Mouse (Mus musculus): ENCODE measurements at regions not wholly inside any gene's neighbourhood (a gene's known extent, or its start where the extent isn't known, plus 50 kb on each side); places are given as distances from the start of the nearest gene placed in this dataset.

GRCm38 (mm10) chr3:50813760-50814400, 370.5 kb upstream of the Slc7a11 start:
- no peak for DNase-seq (ENCODE audit: low spot score in 2 of 2)

- no peak for DNase-seq (ENCODE audit: low spot score in 2 of 2)
Measured at GRCm38 (mm10) chr3:50815716-50816115, 372.3 kb upstream of the Slc7a11 start.

- peak; percentile 58 to 70 for DNase-seq (ENCODE audit: low spot score in 2 of 2)
Measured at GRCm38 (mm10) chr3:50816479-50816878, 373.1 kb upstream of the Slc7a11 start.

DNA sequence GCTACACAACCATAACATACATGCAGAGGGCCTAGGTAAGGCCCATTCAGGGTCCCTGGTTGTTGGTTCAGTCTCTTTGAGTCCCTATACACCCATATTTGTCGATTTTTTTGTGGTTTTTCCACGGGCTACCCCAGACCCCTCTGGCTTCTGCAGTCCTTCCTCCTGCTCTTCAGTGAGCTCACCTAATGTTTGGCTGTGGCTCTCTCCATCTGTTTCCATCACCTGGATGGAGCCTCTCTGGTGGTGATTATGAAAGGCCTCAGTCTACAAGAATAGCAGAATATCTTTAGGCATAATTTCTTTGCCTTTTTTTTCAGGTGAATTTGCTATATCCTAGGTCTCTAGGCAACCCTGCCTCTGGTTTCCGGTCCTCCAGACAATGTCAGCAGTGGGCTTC, 373.9 kb upstream of the Slc7a11 start:
- no peak for DNase-seq (ENCODE audit: low spot score in 2 of 2)

- DNase-seq (ENCODE audit: low spot score in 2 of 2), result no peak
Measured at GRCm38 (mm10) chr3:50820776-50821175, 377.4 kb upstream of the Slc7a11 start.

DNA sequence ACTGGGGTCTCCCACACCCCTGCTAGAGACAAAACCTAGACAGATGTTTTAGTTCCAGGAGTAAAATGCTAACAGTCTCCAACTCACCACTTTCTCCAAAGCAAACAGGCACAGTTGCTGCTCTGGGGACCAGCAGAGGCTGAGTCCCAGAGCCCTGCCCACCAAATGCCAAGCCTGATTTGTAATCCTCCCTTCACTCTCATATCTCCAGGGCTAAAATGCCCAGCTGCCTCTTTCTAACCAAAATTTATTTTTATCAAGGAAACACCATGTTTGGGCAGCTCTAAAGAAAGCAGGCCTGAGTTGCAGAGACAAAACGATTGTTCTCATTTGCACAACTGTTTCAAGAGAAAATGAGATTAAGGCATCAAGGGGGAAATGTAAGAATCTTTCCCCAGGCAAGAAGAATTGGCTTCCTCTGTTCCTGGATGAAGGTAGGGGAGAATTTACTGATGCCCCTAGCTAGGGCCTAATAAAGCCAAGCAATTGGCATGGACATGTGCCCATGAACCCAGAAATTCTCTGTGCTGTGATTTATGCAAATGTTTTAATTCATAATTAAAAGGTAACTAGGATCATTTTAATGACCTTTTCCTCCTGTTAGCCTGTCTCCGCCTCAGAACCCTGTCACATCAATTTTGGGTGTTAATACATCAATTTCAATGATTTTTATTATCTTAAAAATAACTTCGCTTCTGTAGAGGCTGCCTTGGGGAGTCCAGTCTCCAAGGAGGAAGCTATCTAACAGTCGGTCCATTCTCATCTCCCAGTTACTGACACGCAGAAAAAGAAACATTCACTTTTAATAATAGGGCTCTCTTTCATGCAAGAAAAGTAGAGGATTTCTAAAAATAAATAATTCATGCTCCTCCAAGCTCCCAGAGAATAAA, 382.4 kb upstream of the Slc7a11 start:
- no peak for DNase-seq (ENCODE audit: low spot score in 2 of 2)

GRCm38 (mm10) chr3:50826424-50826819, 383.0 kb upstream of the Slc7a11 start:
- DNase-seq (ENCODE audit: low spot score in 2 of 2), result no peak

DNA sequence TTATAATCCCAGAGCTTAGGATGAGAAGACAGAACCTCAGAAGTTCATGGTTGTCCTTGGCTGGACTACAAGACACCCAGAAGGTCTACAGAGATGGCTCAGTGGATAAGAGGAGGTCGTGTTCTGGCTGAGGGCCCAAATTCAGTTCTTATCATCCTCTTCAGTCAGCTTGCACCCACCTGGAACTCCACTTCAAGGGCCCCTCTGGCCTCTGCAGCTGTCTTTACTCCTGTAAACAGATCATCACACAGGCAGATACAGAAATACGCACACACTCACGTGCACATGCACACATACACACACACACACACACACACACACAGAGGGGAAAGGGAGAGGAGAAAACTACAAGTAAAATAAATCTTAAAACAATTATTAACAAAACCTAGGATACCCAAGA, 385.8 kb upstream of the Slc7a11 start:
- no peak for DNase-seq (ENCODE audit: low spot score in 2 of 2)

DNA sequence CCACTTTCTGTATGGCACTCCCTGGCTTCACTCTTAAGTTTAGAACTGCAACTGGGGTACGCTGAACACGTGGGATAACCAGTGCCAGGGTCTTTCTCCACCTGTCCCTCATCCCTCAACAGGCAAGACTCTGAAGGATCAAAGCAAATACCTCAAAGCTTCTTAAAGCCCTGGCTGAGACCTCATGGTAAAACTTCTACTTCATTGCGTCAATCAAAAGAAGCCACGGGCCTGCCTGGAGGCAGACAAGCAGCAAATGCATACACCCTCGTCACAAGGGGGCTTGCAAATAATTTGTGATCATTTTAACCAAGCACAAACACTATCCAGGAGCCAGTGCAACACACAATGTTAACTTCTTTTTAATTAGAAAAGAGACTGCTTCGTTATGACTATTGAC, 387.0 kb upstream of the Slc7a11 start:
- no peak for DNase-seq (ENCODE audit: low spot score in 2 of 2)

GRCm38 (mm10) chr3:50830926-50831325, 387.5 kb upstream of the Slc7a11 start:
- DNase-seq (ENCODE audit: low spot score in 2 of 2), result no peak

DNA sequence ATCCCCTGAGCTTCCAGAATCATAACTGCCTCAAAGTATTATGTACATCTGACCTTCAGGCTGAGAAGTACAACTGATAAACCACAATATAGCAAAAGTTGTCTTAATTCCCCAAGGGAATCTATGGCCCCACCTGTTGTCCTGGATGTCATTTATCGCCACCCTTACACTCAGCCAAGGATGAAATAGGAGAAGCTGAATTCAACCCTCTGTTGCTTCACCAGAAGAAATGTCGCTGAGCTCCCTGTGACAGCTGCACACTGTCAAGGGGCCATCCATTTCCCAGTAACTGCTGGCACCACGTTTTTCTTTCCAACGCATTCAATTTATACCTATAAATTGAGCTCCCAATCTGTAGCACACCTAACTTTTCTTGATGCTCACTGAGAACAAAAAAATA, 382.0 kb upstream of the Noct start:
- no peak for DNase-seq (ENCODE audit: low spot score in 2 of 2)

GRCm38 (mm10) chr3:50844835-50845301, 379.4 kb upstream of the Noct start:
- DNase-seq (ENCODE audit: low spot score in 2 of 2), result no peak

- no peak for DNase-seq (ENCODE audit: low spot score in 2 of 2)
Measured at GRCm38 (mm10) chr3:50845311-50845710, 378.9 kb upstream of the Noct start.

GRCm38 (mm10) chr3:50848528-50848927, 375.7 kb upstream of the Noct start:
- DNase-seq (ENCODE audit: low spot score in 2 of 2), result no peak

- no peak for DNase-seq (ENCODE audit: low spot score in 2 of 2)
Measured at GRCm38 (mm10) chr3:50851083-50851637, 373.1 kb upstream of the Noct start.

- no peak for DNase-seq (ENCODE audit: low spot score in 2 of 2)
Measured at GRCm38 (mm10) chr3:50867105-50867504, 357.1 kb upstream of the Noct start.

DNA sequence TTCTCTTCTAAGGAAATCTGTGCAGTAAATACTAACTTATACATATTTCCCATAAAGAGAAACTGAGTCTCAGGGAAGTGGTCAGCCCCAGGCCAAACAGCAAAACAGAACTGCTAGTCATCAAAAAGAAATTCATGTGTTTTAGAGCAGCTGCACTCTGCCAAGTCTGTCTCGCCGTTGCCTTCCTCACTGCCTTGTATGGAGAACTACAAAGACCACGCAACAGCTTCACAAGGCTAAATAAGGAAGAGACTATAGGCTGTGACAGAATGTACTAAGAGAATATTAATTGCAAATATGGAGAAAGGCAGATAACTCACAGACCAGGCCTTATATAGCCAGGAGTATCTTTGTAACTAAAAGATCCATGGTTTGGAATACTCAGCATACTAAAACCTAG, 355.0 kb upstream of the Noct start:
- DNase-seq (ENCODE audit: low spot score in 2 of 2), result no peak

DNA sequence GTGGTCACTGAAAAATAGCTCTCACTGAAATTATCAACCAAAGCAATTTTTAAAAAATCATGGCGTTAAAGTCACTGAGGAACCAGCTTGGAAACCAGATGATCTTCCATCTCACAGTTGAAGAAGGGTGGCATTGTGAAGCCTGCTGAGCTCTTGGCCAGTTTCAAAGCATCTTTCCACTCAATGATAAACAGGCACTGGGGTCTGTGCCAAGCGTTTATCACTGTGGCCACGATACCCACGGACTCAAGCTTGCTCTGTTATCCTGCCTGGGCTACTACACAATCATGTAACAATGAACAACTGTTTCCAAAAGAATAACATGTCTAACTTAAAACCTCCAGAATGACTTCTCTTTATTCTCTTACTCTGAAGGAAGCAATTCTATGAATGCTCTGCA, 345.2 kb upstream of the Noct start:
- DNase-seq (ENCODE audit: low spot score in 2 of 2), result no peak

DNA sequence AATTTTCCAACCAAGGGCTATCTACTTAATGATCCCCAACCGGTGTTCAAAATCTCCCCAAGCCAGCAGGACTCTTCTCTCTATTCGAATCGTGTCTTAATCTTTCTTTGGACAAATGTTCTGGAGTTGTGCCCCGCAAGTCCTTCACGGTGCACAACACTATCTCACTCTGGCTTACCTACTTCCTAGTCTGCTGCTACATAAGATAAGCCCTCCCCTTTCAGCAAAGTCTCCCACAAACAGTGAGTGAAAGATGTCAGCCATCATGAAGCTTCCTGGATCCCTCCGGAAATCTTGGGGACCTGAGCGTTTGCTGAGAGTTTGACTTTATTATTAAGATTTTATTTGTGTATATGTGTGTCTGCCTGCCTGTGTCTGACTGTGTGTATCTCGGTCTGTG, 344.7 kb upstream of the Noct start:
- DNase-seq (ENCODE audit: low spot score in 2 of 2), result no peak

- DNase-seq (ENCODE audit: low spot score in 2 of 2), result no peak
Measured at GRCm38 (mm10) chr3:50881437-50882248, 342.6 kb upstream of the Noct start.

GRCm38 (mm10) chr3:50882249-50882733, 342.0 kb upstream of the Noct start:
- DNase-seq (ENCODE audit: low spot score in 2 of 2), result peak; percentile 26 to 37
